Mouse (Mus musculus) CH12.LX (cell line): Measurements from ENCODE around the gene Rabgap1l. TPM values are rescaled to one million over a fixed set of nuclear protein-coding genes. Genes with fewer than 3 reads are reported as not detected.

Source experiments
- DNase-seq: peaks from one replicate; pipeline ENCODE4 v3.0.0-alpha.2; 2013; ENCODE audit errors: extremely low read depth
- H3K27ac ChIP-seq: 2 replicates; pipeline ENCODE4 v1.5.1; 2012; ENCODE audit warnings: low read depth, mild to moderate bottlenecking, control low read depth, moderate library complexity; ENCODE audit not compliant: insufficient read depth
- H3K27me3 ChIP-seq: replicated peaks from 2 replicates; pipeline ENCODE3; 2012; ENCODE audit warnings: inconsistent platforms
- H3K36me3 ChIP-seq, 2 experiments: replicated peaks in 1 of 2; 2 replicates each; pipeline versions ENCODE3 to v1.6.1; 2012; ENCODE audit warnings: inconsistent platforms in 1 of 2, low read length in 1 of 2, mild to moderate bottlenecking in 1 of 2, mixed read lengths in 1 of 2, moderate library complexity in 1 of 2; ENCODE audit not compliant: control insufficient read depth in 1 of 2, insufficient read depth in 1 of 2
- H3K4me1 ChIP-seq, 2 experiments: 2 replicates each; pipeline ENCODE4 v1.6.1; 2012; ENCODE audit warnings: inconsistent platforms in 1 of 2, moderate library complexity in 1 of 2; ENCODE audit not compliant: insufficient read depth in 2 of 2, control insufficient read depth in 1 of 2
- H3K4me2 ChIP-seq: 2 replicates; pipeline ENCODE4 v1.6.1; 2012; ENCODE audit warnings: low read depth, mild to moderate bottlenecking, control low read depth; ENCODE audit not compliant: poor library complexity, insufficient read depth, severe bottlenecking
- H3K4me3 ChIP-seq, 3 experiments: fragments of 150-350 bp in 1 of 3; sonication (generic) in 1 of 3; replicated peaks in 1 of 3; 2 replicates each; pipeline versions ENCODE3 to v1.5.1; 2011 to 2012; ENCODE audit warnings: low read depth in 2 of 3, low read length in 2 of 3, mild to moderate bottlenecking in 2 of 3, moderate library complexity in 2 of 3, control low read depth in 1 of 3, improper control_type of control experiment in 1 of 3, inconsistent platforms in 1 of 3, mixed read lengths in 1 of 3; ENCODE audit not compliant: poor library complexity in 1 of 3
- H3K79me2 ChIP-seq: replicated peaks from 2 replicates; pipeline ENCODE4 v1.6.1; 2012; ENCODE audit warnings: mild to moderate bottlenecking, moderate library complexity; ENCODE audit not compliant: control insufficient read depth, poor library complexity, insufficient read depth, severe bottlenecking; ENCODE audit errors: extremely low read depth
- H3K9ac ChIP-seq: 2 replicates; pipeline ENCODE4 v1.6.1; 2012; ENCODE audit warnings: low read depth, mild to moderate bottlenecking, control low read depth, moderate library complexity; ENCODE audit not compliant: insufficient read depth
- H3K9me3 ChIP-seq: replicated peaks from 2 replicates; pipeline ENCODE3; 2012; ENCODE audit warnings: low read length, inconsistent platforms, mixed read lengths
- BHLHE40 ChIP-seq: IDR thresholded peaks from 2 replicates; pipeline ENCODE4 v1.6.1; 2011; ENCODE audit warnings: mild to moderate bottlenecking, low read depth, low read length, improper control_type of control experiment
- CHD1 ChIP-seq: IDR thresholded peaks from 2 replicates; pipeline ENCODE4 v1.6.1; 2012; ENCODE audit warnings: low read depth, low read length, improper control_type of control experiment, inconsistent platforms
- CHD2 ChIP-seq: IDR thresholded peaks from 2 replicates; pipeline ENCODE4 v1.6.1; 2011; ENCODE audit warnings: low read length, improper control_type of control experiment
- CTCF ChIP-seq, 2 experiments: IDR thresholded peaks in 1 of 2; conservative IDR thresholded peaks in 1 of 2; 2 replicates each; pipeline ENCODE4 v1.5.1; 2011 to 2012; ENCODE audit warnings: low read depth in 2 of 2, low read length in 2 of 2, improper control_type of control experiment in 1 of 2, inconsistent platforms in 1 of 2, mild to moderate bottlenecking in 1 of 2, moderate library complexity in 1 of 2
- E2F4 ChIP-seq: IDR thresholded peaks from 2 replicates; pipeline ENCODE4 v1.6.1; 2011; ENCODE audit warnings: low read depth, low read length, improper control_type of control experiment; ENCODE audit not compliant: insufficient replicate concordance
- ELF1 ChIP-seq: IDR thresholded peaks from 2 replicates; pipeline ENCODE4 v1.6.1; 2014; ENCODE audit warnings: low read depth, mild to moderate bottlenecking, inconsistent platforms, low read length, improper control_type of control experiment
- EP300 ChIP-seq: IDR thresholded peaks from 2 replicates; pipeline ENCODE4 v1.6.1; 2011; ENCODE audit warnings: low read length, improper control_type of control experiment
- ETS1 ChIP-seq: conservative IDR thresholded peaks from 2 replicates; pipeline ENCODE4 v1.6.1; 2012; ENCODE audit warnings: low read depth, mild to moderate bottlenecking, inconsistent platforms, low read length, improper control_type of control experiment, moderate library complexity
- GABPA ChIP-seq: IDR thresholded peaks from 2 replicates; pipeline ENCODE4 v1.6.1; 2012; ENCODE audit warnings: low read depth, low read length, improper control_type of control experiment, inconsistent platforms; ENCODE audit not compliant: insufficient replicate concordance
- HCFC1 ChIP-seq: IDR thresholded peaks from 2 replicates; pipeline ENCODE4 v1.6.1; 2012; ENCODE audit warnings: low read depth, mild to moderate bottlenecking, inconsistent platforms, low read length, improper control_type of control experiment
- IRF4 ChIP-seq: IDR thresholded peaks from 2 replicates; pipeline ENCODE4 v1.6.1; 2014; ENCODE audit warnings: low read depth, mild to moderate bottlenecking, inconsistent platforms, low read length, improper control_type of control experiment
- JUN ChIP-seq: IDR thresholded peaks from 2 replicates; pipeline ENCODE4 v1.6.1; 2011; ENCODE audit warnings: low read depth, mild to moderate bottlenecking, low read length, improper control_type of control experiment, moderate library complexity; ENCODE audit not compliant: insufficient read depth
- KAT2A ChIP-seq: IDR thresholded peaks from 2 replicates; pipeline ENCODE4 v1.6.1; 2012; ENCODE audit warnings: low read length, improper control_type of control experiment, inconsistent platforms; ENCODE audit not compliant: insufficient replicate concordance
- MAFK ChIP-seq: IDR thresholded peaks from 2 replicates; pipeline ENCODE4 v1.6.1; 2011; ENCODE audit warnings: low read length, improper control_type of control experiment; ENCODE audit not compliant: insufficient replicate concordance
- MAX ChIP-seq: IDR thresholded peaks from 2 replicates; pipeline ENCODE4 v1.6.1; 2011; ENCODE audit warnings: low read length, improper control_type of control experiment
- MAZ ChIP-seq: IDR thresholded peaks from 2 replicates; pipeline ENCODE4 v1.6.1; 2012; ENCODE audit warnings: low read depth, mild to moderate bottlenecking, inconsistent platforms, low read length, improper control_type of control experiment, moderate library complexity
- MEF2A ChIP-seq: IDR thresholded peaks from 2 replicates; pipeline ENCODE4 v1.6.1; 2014; ENCODE audit warnings: low read depth, mild to moderate bottlenecking, inconsistent platforms, low read length, improper control_type of control experiment, borderline replicate concordance
- MYC ChIP-seq: IDR thresholded peaks from 2 replicates; pipeline ENCODE4 v1.6.1; 2011; ENCODE audit warnings: low read depth, mild to moderate bottlenecking, improper control_type of control experiment, low read length
- NELFE ChIP-seq: IDR thresholded peaks from 2 replicates; pipeline ENCODE4 v1.6.1; 2011; ENCODE audit warnings: low read depth, low read length, improper control_type of control experiment
- NRF1 ChIP-seq: IDR thresholded peaks from 2 replicates; pipeline ENCODE4 v1.6.1; 2014; ENCODE audit warnings: low read depth, mild to moderate bottlenecking, inconsistent platforms, low read length, improper control_type of control experiment, moderate library complexity
- PAX5 ChIP-seq: IDR thresholded peaks from 2 replicates; pipeline ENCODE4 v1.6.1; 2012; ENCODE audit warnings: low read length, inconsistent platforms, mixed read lengths
- POLR2A ChIP-seq: IDR thresholded peaks from 2 replicates; pipeline ENCODE4 v1.6.1; 2011; ENCODE audit warnings: low read depth, mild to moderate bottlenecking, improper control_type of control experiment, low read length
- POLR2AphosphoS2 ChIP-seq: IDR thresholded peaks from 2 replicates; pipeline ENCODE4 v1.6.1; 2011; ENCODE audit warnings: low read depth, low read length, improper control_type of control experiment
- RAD21 ChIP-seq: IDR thresholded peaks from 2 replicates; pipeline ENCODE4 v1.6.1; 2011; ENCODE audit warnings: low read depth, mild to moderate bottlenecking, low read length, improper control_type of control experiment, moderate library complexity
- RCOR1 ChIP-seq: conservative IDR thresholded peaks from 2 replicates; pipeline ENCODE4 v1.6.1; 2012; ENCODE audit warnings: low read depth, mild to moderate bottlenecking, inconsistent platforms, low read length, improper control_type of control experiment
- SIN3A ChIP-seq: IDR thresholded peaks from 2 replicates; pipeline ENCODE4 v1.6.1; 2012; ENCODE audit warnings: low read length, improper control_type of control experiment, inconsistent platforms
- SMC3 ChIP-seq: IDR thresholded peaks from 2 replicates; pipeline ENCODE4 v1.6.1; 2011; ENCODE audit warnings: low read depth, low read length, improper control_type of control experiment
- TCF12 ChIP-seq: IDR thresholded peaks from 2 replicates; pipeline ENCODE4 v1.6.1; 2014; ENCODE audit warnings: low read depth, mild to moderate bottlenecking, inconsistent platforms, low read length, improper control_type of control experiment
- USF1 ChIP-seq: IDR thresholded peaks from 2 replicates; pipeline ENCODE4 v1.6.1; 2014; ENCODE audit warnings: low read depth, mild to moderate bottlenecking, inconsistent platforms, low read length, improper control_type of control experiment
- USF2 ChIP-seq: conservative IDR thresholded peaks from 2 replicates; pipeline ENCODE4 v1.6.1; 2011; ENCODE audit warnings: low read depth, low read length, improper control_type of control experiment
- ZC3H11A ChIP-seq: IDR thresholded peaks from 2 replicates; pipeline ENCODE4 v1.6.1; 2012; ENCODE audit warnings: low read depth, mild to moderate bottlenecking, inconsistent platforms, low read length, improper control_type of control experiment
- ZKSCAN1 ChIP-seq: IDR thresholded peaks from 2 replicates; pipeline ENCODE4 v1.6.1; 2012; ENCODE audit warnings: low read depth, inconsistent platforms, low read length, improper control_type of control experiment, borderline replicate concordance
- ZMIZ1 ChIP-seq: IDR thresholded peaks from 2 replicates; pipeline ENCODE4 v1.6.1; 2012; ENCODE audit warnings: low read depth, mild to moderate bottlenecking, inconsistent platforms, low read length, improper control_type of control experiment
- ZNF384 ChIP-seq: IDR thresholded peaks from 2 replicates; pipeline ENCODE4 v1.6.1; 2012; ENCODE audit warnings: low read depth, low read length, improper control_type of control experiment, inconsistent platforms
- dilution Hi-C: fragments of 300-500 bp; cut with MboI; formaldehyde crosslinking; loops from 2 replicates; pipeline ENCODE4 v1.14.3; 2020; ENCODE audit warnings: low sequenced_read_pairs; ENCODE audit not compliant: extremely low pct_unique_long_range_greater_than_20kb, extremely low pct_ligation_motif_present
- in situ Hi-C: fragments of 300-500 bp; cut with MboI; formaldehyde crosslinking; loops from 3 replicates; pipeline ENCODE4 v1.14.3; 2019; ENCODE audit warnings: low sequenced_read_pairs, low pct_ligation_motif_present, low pct_unique_long_range_greater_than_20kb, mixed read lengths
- polyA plus RNA-seq: library from polyadenylated mRNA; unstranded; fragments of >175 nt; gene quantifications from 2 replicates; pipeline ENCODE4 v1.2.1, GENCODE M21; 2012; ENCODE audit warnings: low read depth; ENCODE audit not compliant: insufficient read length
- total RNA-seq, 2 experiments: library from RNA; depleted of rRNA; stranded (reverse); fragments of 300-350 nt in 1 of 2; fragments of >200 nt in 1 of 2; gene quantifications; 2 replicates each; pipeline ENCODE4 v1.2.3; 2012 to 2014

Gene Rabgap1l
- total and polyA plus RNA-seq, 3 experiments: 84.0 to 109 (median 85.6) TPM

DNA sequence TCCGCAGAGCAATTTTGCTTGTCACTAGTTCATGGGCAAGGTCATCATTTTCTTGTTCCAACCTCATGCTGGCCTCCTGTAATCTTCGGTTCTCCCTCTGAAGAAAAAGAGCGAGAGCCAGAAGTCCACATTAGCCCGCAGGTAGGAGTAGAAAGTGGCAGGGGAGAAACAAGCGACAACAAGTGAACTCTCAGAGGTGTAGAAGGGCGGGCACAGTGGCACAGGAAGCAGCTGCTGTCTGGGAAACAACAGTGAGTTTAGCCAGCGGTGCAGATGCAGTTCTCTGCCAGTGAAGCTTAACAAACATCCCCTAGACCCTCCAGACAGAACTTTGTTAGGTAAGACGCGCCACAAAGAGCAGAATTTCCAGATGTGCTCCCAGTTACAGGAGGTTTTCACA is 545.5 kb downstream of the Rabgap1l start (continued):
- TF ChIP-seq NRF1 (no peak), MAFK (no peak), ETS1 (peak; percentile 50), ZC3H11A (no peak), MYC (no peak), CTCF (conservative IDR thresholded peaks at IDR 0.05 in 1 of 2, IDR thresholded peaks at IDR 0.05 in 1 of 2; ENCODE audit: low read depth in 2 of 2, low read length in 2 of 2) (no peak), POLR2AphosphoS2 (no peak), BHLHE40 (no peak), E2F4 (no peak), RCOR1 (no peak), NELFE (no peak), ZMIZ1 (no peak), USF1 (no peak), EP300 (peak; percentile 16; the same call in 1 of the 2 replicates), TCF12 (peak; percentile 51; the same call in 1 of the 2 replicates), SIN3A (peak; percentile 77; the same call in 1 of the 2 replicates), MEF2A (no peak)

GRCm38 (mm10) chr1:160246844-160247243 is 546.2 kb downstream of the Rabgap1l start:
- dilution Hi-C loops: no loop called here
- peaks cover 30% of the 10 kb centered on the region for H3K79me2 ChIP-seq
- peak overlapping the region; percentile 92 for H3K4me2 ChIP-seq
- no peaks in the 10 kb centered on the region for H3K27me3 ChIP-seq
- H3K27ac ChIP-seq: peak overlapping the region; percentile 71
- peaks cover 0 to 8% of the 10 kb centered on the region in 2 experiments for H3K36me3 ChIP-seq
- peak overlapping the region; percentile 31 to 41 (median 38) for H3K4me3 ChIP-seq
- peaks cover 2 to 76% of the 10 kb centered on the region in 2 experiments; a peak in 3 of 4 replicates for H3K4me1 ChIP-seq
- peak overlapping the region; percentile 45 for H3K9ac ChIP-seq
- no peaks in the 10 kb centered on the region for H3K9me3 ChIP-seq
- in situ Hi-C loops: loop anchor here (10.0 kb wide), 1 partner anchor 128 kb away; no protein-coding TSS in a partner anchor
- DNase-seq: peak; percentile 52
- TF ChIP-seq CHD1 (no peak; the same call in 1 of the 2 replicates), RCOR1 (peak; percentile 62; the same call in 1 of the 2 replicates), POLR2A (no peak; the same call in 1 of the 2 replicates), JUN (no peak), MAFK (0 out of 2 replicates have a peak, but pooled peaks have one; percentile 54), RAD21 (no peak), ELF1 (no peak), E2F4 (no peak), CTCF (conservative IDR thresholded peaks at IDR 0.05 in 1 of 2, IDR thresholded peaks at IDR 0.05 in 1 of 2; ENCODE audit: low read depth in 2 of 2, low read length in 2 of 2) (no peak), TCF12 (peak; percentile 48; the same call in 1 of the 2 replicates), KAT2A (no peak), MAZ (no peak), MAX (peak; percentile 12; the same call in 1 of the 2 replicates), SIN3A (no peak), IRF4 (peak; percentile 43; the same call in 1 of the 2 replicates), PAX5 (no peak), USF1 (no peak), ZMIZ1 (no peak), USF2 (no peak), POLR2AphosphoS2 (no peak), ZNF384 (no peak), CHD2 (no peak), SMC3 (no peak), HCFC1 (no peak), NRF1 (0 out of 2 replicates have a peak, but pooled peaks have one; percentile 18), MEF2A (no peak; the same call in 1 of the 2 replicates), EP300 (peak; percentile 67; the same call in 1 of the 2 replicates), NELFE (no peak), GABPA (no peak), ZKSCAN1 (no peak)
